Mouse (Mus musculus): ENCODE measurements around the gene Mbtd1. TPM values are rescaled to one million over a fixed set of nuclear protein-coding genes. Genes with fewer than 3 reads are reported as not detected.

Mbtd1 gene
- total and polyA plus RNA-seq, 2 experiments from 2014 or later, result 10.7 to 14.1 TPM

GRCm38 (mm10) chr11:93967381-93967780, 81.7 kb downstream of the Mbtd1 start:
- 5% methylated on average over 11 of the region's 11 CpGs for WGBS
- H3K4me1 ChIP-seq (ENCODE audit: control insufficient read depth, insufficient read depth), result peaks cover 6% of the 10 kb centered on the region; the same call in 1 of the 2 replicates
- H3K27me3 ChIP-seq (ENCODE audit: control insufficient read depth, insufficient read depth, low read length), result no peaks in the 10 kb centered on the region
- H3K36me3 ChIP-seq (replicated peaks; ENCODE audit: control insufficient read depth, insufficient read depth, low read length), result peaks cover 32% of the 10 kb centered on the region
- H3K9ac ChIP-seq (replicated peaks; ENCODE audit: low read depth, low read length), result peak overlapping the region; percentile 51
- H3K9me3 ChIP-seq (replicated peaks; ENCODE audit: control insufficient read depth, low read length), result no peaks in the 10 kb centered on the region
- DNase-seq (ENCODE audit: low spot score), result no peak
- peak overlapping the region; percentile 90 for H3K4me2 ChIP-seq (ENCODE audit: low read depth, low read length)
- ATAC-seq (ENCODE audit: insufficient read depth, low read depth), result no peak
- peak overlapping the region; percentile 80 for H3K27ac ChIP-seq (ENCODE audit: low read depth)
- H3K4me3 ChIP-seq (ENCODE audit: low read depth, low read length), result peak overlapping the region; percentile 79
- TF ChIP-seq CTCF (IDR thresholded peaks at IDR 0.05; ENCODE audit: low read depth), result no peak
- TF ChIP-seq EP300 (IDR thresholded peaks at IDR 0.05; ENCODE audit: low read depth), result no peak

DNA sequence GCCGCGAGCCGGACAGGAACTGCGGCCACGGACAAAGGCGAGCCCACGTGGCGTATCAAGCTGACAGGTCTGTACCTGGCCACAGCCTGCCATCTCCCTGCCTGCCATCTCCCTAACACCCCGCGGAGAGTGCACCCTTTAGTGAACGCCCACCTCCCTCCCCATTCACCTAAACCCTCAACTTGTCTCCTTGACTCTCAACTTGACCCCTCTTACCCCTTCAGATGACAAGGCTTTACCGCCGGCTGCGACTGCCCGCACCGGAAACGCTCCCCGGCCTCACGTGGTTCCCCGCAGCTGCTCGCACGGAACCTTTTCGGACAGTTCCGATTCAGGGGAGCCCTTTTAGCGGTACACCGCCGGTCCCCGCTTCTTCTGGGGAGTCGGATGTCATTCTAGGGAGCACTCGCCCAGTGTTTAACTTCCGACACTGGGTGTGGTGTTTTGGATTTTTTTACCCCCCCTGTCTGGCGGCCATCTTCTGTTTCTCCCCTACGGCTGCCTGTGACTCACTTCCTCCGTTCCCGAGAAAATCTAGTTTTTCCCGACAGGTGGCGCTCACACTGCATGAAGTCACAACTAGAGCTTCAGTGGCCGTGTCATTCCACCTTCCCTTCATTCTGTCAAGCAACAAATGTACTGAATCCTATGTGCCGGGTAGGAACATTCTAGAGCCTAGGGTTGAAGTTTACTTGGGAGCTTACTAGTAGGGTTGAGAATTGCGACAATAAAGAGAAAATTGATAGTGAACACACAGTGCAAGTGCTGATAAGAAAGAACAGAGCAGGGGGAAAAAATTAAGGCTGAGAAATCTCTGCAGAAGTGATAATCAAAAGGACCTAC, 82.6 kb downstream of the Mbtd1 start, which contains the start of the genes Gm20390 and Nme1:
Gene Gm20390, minus strand, starts transcription at position 289 of the 843 bp plus-strand sequence.
Gene Nme1, minus strand, starts transcription at position 517 of the 843 bp plus-strand sequence.
- ATAC-seq (ENCODE audit: insufficient read depth, low read depth) (peak; percentile 97), DNase-seq (ENCODE audit: low spot score) (peak; percentile 98)
- peak; percentile 98 for TF ChIP-seq EP300 (IDR thresholded peaks at IDR 0.05; ENCODE audit: low read depth)
- peak; percentile 94 for TF ChIP-seq CTCF (IDR thresholded peaks at IDR 0.05; ENCODE audit: low read depth)
- WGBS, result 0% methylated on average over 40 of the region's 40 CpGs
- Histone ChIP-seq H3K9me3 (replicated peaks; ENCODE audit: control insufficient read depth, low read length) (no peaks in the 10 kb centered on the region), H3K9ac (replicated peaks; ENCODE audit: low read depth, low read length) (peak within 1 kb of the TSS; percentile 51), H3K27ac (ENCODE audit: low read depth) (peak within 1 kb of the TSS; percentile 80), H3K4me1 (ENCODE audit: control insufficient read depth, insufficient read depth) (peaks cover 6% of the 10 kb centered on the region; the same call in 1 of the 2 replicates), H3K4me3 (ENCODE audit: low read depth, low read length) (peak within 1 kb of the TSS; percentile 79), H3K4me2 (ENCODE audit: low read depth, low read length) (peak within 1 kb of the TSS; percentile 90), H3K27me3 (ENCODE audit: control insufficient read depth, insufficient read depth, low read length) (no peaks in the 10 kb centered on the region), H3K36me3 (replicated peaks; ENCODE audit: control insufficient read depth, insufficient read depth, low read length) (peaks cover 25% of the 10 kb centered on the region)

- H3K4me3 ChIP-seq (ENCODE audit: low read depth, low read length), result peak overlapping the region; percentile 79
- no peak for TF ChIP-seq CTCF (IDR thresholded peaks at IDR 0.05; ENCODE audit: low read depth)
- TF ChIP-seq EP300 (IDR thresholded peaks at IDR 0.05; ENCODE audit: low read depth), result no peak
- peaks cover 20% of the 10 kb centered on the region for H3K36me3 ChIP-seq (replicated peaks; ENCODE audit: control insufficient read depth, insufficient read depth, low read length)
- peaks cover 6% of the 10 kb centered on the region; the same call in 1 of the 2 replicates for H3K4me1 ChIP-seq (ENCODE audit: control insufficient read depth, insufficient read depth)
- no peak overlapping the region for H3K9ac ChIP-seq (replicated peaks; ENCODE audit: low read depth, low read length)
- DNase-seq (ENCODE audit: low spot score) (no peak), ATAC-seq (ENCODE audit: insufficient read depth, low read depth) (no peak)
- H3K27me3 ChIP-seq (ENCODE audit: control insufficient read depth, insufficient read depth, low read length), result no peaks in the 10 kb centered on the region
- 35% methylated on average over 6 of the region's 6 CpGs for WGBS
- H3K27ac ChIP-seq (ENCODE audit: low read depth), result peak overlapping the region; percentile 72
- H3K4me2 ChIP-seq (ENCODE audit: low read depth, low read length), result peak overlapping the region; percentile 48
- no peaks in the 10 kb centered on the region for H3K9me3 ChIP-seq (replicated peaks; ENCODE audit: control insufficient read depth, low read length)
These were observed 83.1 kb downstream of the Mbtd1 start for GRCm38 (mm10) chr11:93968848-93969128.

- TF ChIP-seq EP300 (IDR thresholded peaks at IDR 0.05; ENCODE audit: low read depth) (no peak), CTCF (IDR thresholded peaks at IDR 0.05; ENCODE audit: low read depth) (no peak)
- 0 out of 2 replicates have a peak overlapping the region, but pooled peaks have one; percentile 48 for H3K4me2 ChIP-seq (ENCODE audit: low read depth, low read length)
- WGBS, result 90% methylated on average over 6 of the region's 6 CpGs
- H3K4me1 ChIP-seq (ENCODE audit: control insufficient read depth, insufficient read depth), result peaks cover 6% of the 10 kb centered on the region; the same call in 1 of the 2 replicates
- no peaks in the 10 kb centered on the region for H3K9me3 ChIP-seq (replicated peaks; ENCODE audit: control insufficient read depth, low read length)
- no peaks in the 10 kb centered on the region for H3K27me3 ChIP-seq (ENCODE audit: control insufficient read depth, insufficient read depth, low read length)
- H3K9ac ChIP-seq (replicated peaks; ENCODE audit: low read depth, low read length), result no peak overlapping the region
- ATAC-seq (ENCODE audit: insufficient read depth, low read depth), result no peak
- no peak overlapping the region for H3K4me3 ChIP-seq (ENCODE audit: low read depth, low read length)
- peaks cover 16% of the 10 kb centered on the region for H3K36me3 ChIP-seq (replicated peaks; ENCODE audit: control insufficient read depth, insufficient read depth, low read length)
- 0 out of 2 replicates have a peak overlapping the region, but pooled peaks have one; percentile 72 for H3K27ac ChIP-seq (ENCODE audit: low read depth)
- DNase-seq (ENCODE audit: low spot score), result no peak
These were observed 83.5 kb downstream of the Mbtd1 start for GRCm38 (mm10) chr11:93969171-93969570.

- H3K27ac ChIP-seq (ENCODE audit: low read depth), result no peak overlapping the region
- no peak overlapping the region for H3K4me2 ChIP-seq (ENCODE audit: low read depth, low read length)
- no peaks in the 10 kb centered on the region for H3K27me3 ChIP-seq (ENCODE audit: control insufficient read depth, insufficient read depth, low read length)
- no peak for ATAC-seq (ENCODE audit: insufficient read depth, low read depth)
- no peaks in the 10 kb centered on the region for H3K9me3 ChIP-seq (replicated peaks; ENCODE audit: control insufficient read depth, low read length)
- 74% methylated on average over 1 of the region's 1 CpGs for WGBS
- TF ChIP-seq EP300 (IDR thresholded peaks at IDR 0.05; ENCODE audit: low read depth) (no peak), CTCF (IDR thresholded peaks at IDR 0.05; ENCODE audit: low read depth) (no peak)
- H3K9ac ChIP-seq (replicated peaks; ENCODE audit: low read depth, low read length), result no peak overlapping the region
- no peak overlapping the region for H3K4me3 ChIP-seq (ENCODE audit: low read depth, low read length)
- peaks cover 10% of the 10 kb centered on the region for H3K36me3 ChIP-seq (replicated peaks; ENCODE audit: control insufficient read depth, insufficient read depth, low read length)
- no peak for DNase-seq (ENCODE audit: low spot score)
- H3K4me1 ChIP-seq (ENCODE audit: control insufficient read depth, insufficient read depth), result peaks cover 6% of the 10 kb centered on the region; the same call in 1 of the 2 replicates
These were observed 84.1 kb downstream of the Mbtd1 start for GRCm38 (mm10) chr11:93969799-93970198.

All from heart, postnatal 0 days (tissue).